Mouse (Mus musculus) kidney, adult 10 weeks (tissue): ENCODE data around the gene Aacs. TPM values are rescaled to one million over a fixed set of nuclear protein-coding genes. Genes with fewer than 3 reads are reported as not detected.

Experiments
- polyA plus RNA-seq: library from polyadenylated mRNA; stranded (reverse); fragments of 350-450 nt; fragmentation: Illumina TruSeq; extraction: RNeasy Lipid Tissue Mini Kit (QIAGEN cat#74804); gene quantifications from one replicate; pipeline ENCODE4 v1.2.3, GENCODE M21; 2014; ENCODE audit warnings: low read depth, low replicate concordance

Aacs gene
- 2.4 TPM for polyA plus RNA-seq

GRCm38 (mm10) chr5:125475601-125476285 lies at the start of gene Aacs:
Gene Aacs (plus strand): TSS chr5:125475814.

GRCm38 (mm10) chr5:125433793-125434337 lies 41.7 kb upstream of the Aacs start, which contains the start of gene Dhx37:
Gene Dhx37 (minus strand): TSS chr5:125434121.

GRCm38 (mm10) chr5:125441234-125442114 lies 34.1 kb upstream of the Aacs start, which contains the start of gene Bri3bp:
Gene Bri3bp (plus strand): TSS chr5:125441568.

GRCm38 (mm10) chr5:125531634-125532033 lies 56.0 kb downstream of the Aacs start, which contains the start of gene Tmem132b:
Gene Tmem132b (plus strand): TSS chr5:125531774.

Other genes starting within 250 kb of the Aacs start
- gene Scarb1, start 134.7 kb upstream of the Aacs start, polyA plus RNA-seq: 1.4 TPM
- gene Gm10382, start 86.5 kb upstream of the Aacs start, polyA plus RNA-seq: not detected
- gene Ubc, start 85.6 kb upstream of the Aacs start, polyA plus RNA-seq: 27.8 TPM
- gene Dhx37, start 41.7 kb upstream of the Aacs start, polyA plus RNA-seq: 2.3 TPM
- 7.6 TPM for gene Bri3bp, start 34.2 kb upstream of the Aacs start, polyA plus RNA-seq
- gene Tmem132b, start 56.0 kb downstream of the Aacs start, polyA plus RNA-seq: not detected